Mouse (Mus musculus) embryonic facial prominence, embryonic 12.5 days (tissue): ENCODE measurements around the gene Mxi1. TPM values are rescaled to one million over a fixed set of nuclear protein-coding genes. Genes with fewer than 3 reads are reported as not detected.
A peak's percentile ranks its signal among the peaks of the same experiment; 100 is the strongest.
"Not testable (repeated sequence)": the region's sequence is repeated elsewhere in the genome, so short reads cannot be mapped to it uniquely, and the experiment has no call there.

Source experiments
- ATAC-seq: fragments of 200-750 bp; cut with Nextera tagmentation; 2 replicates; pipeline ENCODE4 v1.8.0; 2017; ENCODE audit not compliant: insufficient number of reproducible peaks, insufficient read depth, low FRiP score, low TSS enrichment
- H3K27ac ChIP-seq: fragments of 300-500 bp; sonication (generic); 2 replicates; pipeline ENCODE4 v1.5.1; 2016; ENCODE audit warnings: mild to moderate bottlenecking
- H3K27me3 ChIP-seq: fragments of 300-500 bp; sonication (generic); 2 replicates; pipeline ENCODE4 v1.6.1; 2016; ENCODE audit warnings: mild to moderate bottlenecking, moderate library complexity
- H3K36me3 ChIP-seq: fragments of 300-500 bp; sonication (generic); 2 replicates; pipeline ENCODE4 v1.6.1; 2016; ENCODE audit warnings: mild to moderate bottlenecking
- H3K4me1 ChIP-seq: fragments of 300-500 bp; sonication (generic); 2 replicates; pipeline ENCODE4 v1.6.1; 2016
- H3K4me2 ChIP-seq: fragments of 300-500 bp; sonication (generic); replicated peaks from 2 replicates; pipeline ENCODE4 v1.6.1; 2016; ENCODE audit warnings: mild to moderate bottlenecking, moderate library complexity
- H3K4me3 ChIP-seq: fragments of 300-500 bp; sonication (generic); 2 replicates; pipeline ENCODE4 v1.5.1; 2016; ENCODE audit warnings: mild to moderate bottlenecking
- H3K9ac ChIP-seq: fragments of 300-500 bp; sonication (generic); 2 replicates; pipeline ENCODE4 v1.6.1; 2016; ENCODE audit warnings: mild to moderate bottlenecking, moderate library complexity
- H3K9me3 ChIP-seq: fragments of 300-500 bp; sonication (generic); 2 replicates; pipeline ENCODE4 v1.6.1; 2016; ENCODE audit warnings: mild to moderate bottlenecking, moderate library complexity
- WGBS: fragments of 180-500 bp; shearing (Covaris S2); methylation state at CpG from one replicate; pipeline ENCODE4 v1.1.7; 2016; 5-methylcytosine and 5-hydroxymethylcytosine counted together
- polyA plus RNA-seq: library from polyadenylated mRNA; unstranded; fragments of >200 nt; fragmentation: Nextera tagmentation; extraction: Ambion mirVana; gene quantifications from 2 replicates; pipeline ENCODE4 v1.2.1, GENCODE M21; 2016

The Mxi1 gene
- polyA plus RNA-seq, 1 experiment from 2014 or later = 44.9 TPM

GRCm38 (mm10) chr19:53377652-53378051, 67.3 kb downstream of the Mxi1 start:
- no peak for ATAC-seq
- Histone ChIP-seq H3K9me3 (no peaks in the 10 kb centered on the region), H3K4me3 (no peak overlapping the region), H3K27ac (no peak overlapping the region), H3K4me2 (no peak overlapping the region), H3K9ac (no peak overlapping the region), H3K36me3 (peaks cover 44% of the 10 kb centered on the region), H3K27me3 (no peaks in the 10 kb centered on the region), H3K4me1 (no peaks in the 10 kb centered on the region)
- 89% methylated on average over 8 of the region's 8 CpGs for WGBS

GRCm38 (mm10) chr19:53378421-53378820, 68.1 kb downstream of the Mxi1 start:
- Histone ChIP-seq H3K4me1 (no peaks in the 10 kb centered on the region), H3K9me3 (no peaks in the 10 kb centered on the region), H3K9ac (no peak overlapping the region), H3K27ac (no peak overlapping the region), H3K4me3 (no peak overlapping the region), H3K36me3 (peaks cover 48% of the 10 kb centered on the region), H3K27me3 (no peaks in the 10 kb centered on the region), H3K4me2 (no peak overlapping the region)
- no peak for ATAC-seq
- 90% methylated on average over 10 of the region's 10 CpGs for WGBS

GRCm38 (mm10) chr19:53383336-53383735, 73.0 kb downstream of the Mxi1 start:
- Histone ChIP-seq H3K4me2 (no peak overlapping the region), H3K27me3 (no peaks in the 10 kb centered on the region), H3K9me3 (no peaks in the 10 kb centered on the region), H3K36me3 (peaks cover 62% of the 10 kb centered on the region), H3K4me3 (no peak overlapping the region), H3K27ac (no peak overlapping the region), H3K9ac (no peak overlapping the region), H3K4me1 (no peaks in the 10 kb centered on the region)
- 94% methylated on average over 15 of the region's 15 CpGs for WGBS
- no peak for ATAC-seq

GRCm38 (mm10) chr19:53389417-53389816, 79.1 kb downstream of the Mxi1 start:
- H3K27me3 ChIP-seq = no peaks in the 10 kb centered on the region
- peaks cover 28% of the 10 kb centered on the region for H3K36me3 ChIP-seq
- no peak for ATAC-seq
- WGBS = 14% methylated on average over 6 of the region's 6 CpGs
- H3K9me3 ChIP-seq = no peaks in the 10 kb centered on the region
- H3K9ac ChIP-seq = peak overlapping the region; percentile 97
- H3K4me2 ChIP-seq = peak overlapping the region; percentile 54
- peak overlapping the region; percentile 99 for H3K27ac ChIP-seq
- H3K4me1 ChIP-seq = peaks cover 10% of the 10 kb centered on the region
- peak overlapping the region; percentile 99 for H3K4me3 ChIP-seq

GRCm38 (mm10) chr19:53389851-53390431, 79.6 kb downstream of the Mxi1 start:
- WGBS = under 1% methylated on average over 55 of the region's 59 CpGs
- H3K27ac ChIP-seq = peak overlapping the region; percentile 99

GRCm38 (mm10) chr19:53390495-53391007, 80.2 kb downstream of the Mxi1 start, which contains the start of gene Smndc1:
Gene Smndc1, minus strand, starts transcription at chr19:53390578.
- no peaks in the 10 kb centered on the region for H3K9me3 ChIP-seq
- peak within 1 kb of the TSS; percentile 99 for H3K27ac ChIP-seq
- ATAC-seq = peak; percentile 97
- under 1% methylated on average over 48 of the region's 48 CpGs for WGBS
- peaks cover 10% of the 10 kb centered on the region for H3K4me1 ChIP-seq
- H3K4me2 ChIP-seq = peak within 1 kb of the TSS; percentile 73
- H3K9ac ChIP-seq = peak within 1 kb of the TSS; percentile 97
- H3K36me3 ChIP-seq = peaks cover 27% of the 10 kb centered on the region; the same call in 1 of the 2 replicates
- H3K27me3 ChIP-seq = no peaks in the 10 kb centered on the region
- peak within 1 kb of the TSS; percentile 99 for H3K4me3 ChIP-seq

More at GRCm38 (mm10) chr19:53389851-53390431, 79.6 kb downstream of the Mxi1 start:
- Histone ChIP-seq H3K9ac (peak overlapping the region; percentile 97), H3K4me3 (peak overlapping the region; percentile 99), H3K27me3 (no peaks in the 10 kb centered on the region), H3K36me3 (peaks cover 27% of the 10 kb centered on the region; the same call in 1 of the 2 replicates), H3K4me1 (peaks cover 10% of the 10 kb centered on the region), H3K9me3 (no peaks in the 10 kb centered on the region), H3K4me2 (peak overlapping the region; percentile 54)
- ATAC-seq = peak; percentile 89

- Histone ChIP-seq H3K27me3 (no peaks in the 10 kb centered on the region), H3K4me3 (peak overlapping the region; percentile 99), H3K27ac (no peak overlapping the region), H3K9me3 (no peaks in the 10 kb centered on the region), H3K9ac (peak overlapping the region; percentile 71), H3K4me1 (peaks cover 10% of the 10 kb centered on the region), H3K36me3 (peaks cover 19% of the 10 kb centered on the region; the same call in 1 of the 2 replicates), H3K4me2 (peak overlapping the region; percentile 73)
- 52% methylated on average over 8 of the region's 8 CpGs for WGBS
- ATAC-seq = no peak
Measured at GRCm38 (mm10) chr19:53391386-53391785, 81.1 kb downstream of the Mxi1 start.

GRCm38 (mm10) chr19:53391787-53392186, 81.5 kb downstream of the Mxi1 start:
- peaks cover 18% of the 10 kb centered on the region; the same call in 1 of the 2 replicates for H3K36me3 ChIP-seq
- no peaks in the 10 kb centered on the region for H3K9me3 ChIP-seq
- H3K9ac ChIP-seq = peak overlapping the region; percentile 71
- no peaks in the 10 kb centered on the region for H3K27me3 ChIP-seq
- H3K4me3 ChIP-seq = peak overlapping the region; percentile 99
- no peak overlapping the region for H3K27ac ChIP-seq
- peak overlapping the region; percentile 73 for H3K4me2 ChIP-seq
- ATAC-seq = no peak
- peaks cover 10% of the 10 kb centered on the region for H3K4me1 ChIP-seq
- WGBS = 88% methylated on average over 5 of the region's 5 CpGs

- Histone ChIP-seq H3K36me3 (peaks cover 8% of the 10 kb centered on the region; the same call in 1 of the 2 replicates), H3K9me3 (no peaks in the 10 kb centered on the region), H3K9ac (no peak overlapping the region), H3K4me3 (no peak overlapping the region), H3K27me3 (no peaks in the 10 kb centered on the region), H3K27ac (no peak overlapping the region), H3K4me1 (peaks cover 10% of the 10 kb centered on the region), H3K4me2 (no peak overlapping the region)
- 80% methylated on average over 8 of the region's 8 CpGs for WGBS
- ATAC-seq = no peak
Measured at GRCm38 (mm10) chr19:53392781-53393343, 82.5 kb downstream of the Mxi1 start.

- Histone ChIP-seq H3K27ac (no peak overlapping the region), H3K4me1 (peaks cover 10% of the 10 kb centered on the region), H3K9me3 (no peaks in the 10 kb centered on the region), H3K9ac (no peak overlapping the region), H3K36me3 (peaks cover under 1% of the 10 kb centered on the region; the same call in 1 of the 2 replicates), H3K4me2 (no peak overlapping the region), H3K27me3 (no peaks in the 10 kb centered on the region), H3K4me3 (no peak overlapping the region)
- no peak for ATAC-seq
Measured at GRCm38 (mm10) chr19:53393646-53394045, 83.3 kb downstream of the Mxi1 start.

- Histone ChIP-seq H3K27ac (no peak overlapping the region), H3K4me2 (no peak overlapping the region), H3K27me3 (no peaks in the 10 kb centered on the region), H3K4me1 (peaks cover 5% of the 10 kb centered on the region), H3K9me3 (no peaks in the 10 kb centered on the region), H3K36me3 (no peaks in the 10 kb centered on the region), H3K4me3 (no peak overlapping the region), H3K9ac (no peak overlapping the region)
- ATAC-seq = no peak
- 23% methylated on average over 7 of the region's 7 CpGs for WGBS
Measured at GRCm38 (mm10) chr19:53394552-53394951, 84.2 kb downstream of the Mxi1 start.

GRCm38 (mm10) chr19:53394956-53395355, 84.6 kb downstream of the Mxi1 start:
- not testable (repeated sequence) for H3K4me3 ChIP-seq, H3K36me3 ChIP-seq, H3K27ac ChIP-seq, ATAC-seq, H3K9ac ChIP-seq, H3K4me1 ChIP-seq, H3K27me3 ChIP-seq, H3K4me2 ChIP-seq, H3K9me3 ChIP-seq
- 69% methylated on average over 3 of the region's 3 CpGs for WGBS
